Mouse (Mus musculus): ENCODE measurements around the gene Tspan9. TPM values are rescaled to one million over a fixed set of nuclear protein-coding genes. Genes with fewer than 3 reads are reported as not detected.

Tspan9 gene
- polyA plus RNA-seq, 1 experiment, result 29.8 TPM

DNA sequence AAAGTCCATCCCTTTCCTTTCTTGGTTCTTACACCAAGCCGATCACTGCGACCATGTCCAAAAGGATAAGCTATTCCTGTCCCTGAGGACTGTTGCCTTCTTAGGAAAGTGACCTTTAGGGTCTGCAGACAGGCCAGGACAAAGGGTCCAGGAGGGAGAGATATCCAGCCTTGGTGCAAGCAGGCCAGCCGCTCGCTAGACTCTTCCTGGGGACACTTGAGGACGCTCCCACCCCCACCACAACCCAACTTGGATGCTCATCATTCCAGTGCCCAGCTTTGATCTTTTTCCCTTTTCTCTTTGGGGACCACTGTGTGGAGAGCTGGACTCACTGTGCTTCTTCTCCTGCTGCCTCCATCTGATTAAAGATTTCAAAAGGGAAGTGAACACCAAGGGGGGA lies 214.7 kb downstream of the Tspan9 start:
- no peaks in the 10 kb centered on the region for H3K27me3 ChIP-seq (ENCODE audit: control insufficient read depth, insufficient read depth, low read length)
- no peak for DNase-seq (ENCODE audit: low read depth in 1 of 2, low spot score in 2 of 2)

DNA sequence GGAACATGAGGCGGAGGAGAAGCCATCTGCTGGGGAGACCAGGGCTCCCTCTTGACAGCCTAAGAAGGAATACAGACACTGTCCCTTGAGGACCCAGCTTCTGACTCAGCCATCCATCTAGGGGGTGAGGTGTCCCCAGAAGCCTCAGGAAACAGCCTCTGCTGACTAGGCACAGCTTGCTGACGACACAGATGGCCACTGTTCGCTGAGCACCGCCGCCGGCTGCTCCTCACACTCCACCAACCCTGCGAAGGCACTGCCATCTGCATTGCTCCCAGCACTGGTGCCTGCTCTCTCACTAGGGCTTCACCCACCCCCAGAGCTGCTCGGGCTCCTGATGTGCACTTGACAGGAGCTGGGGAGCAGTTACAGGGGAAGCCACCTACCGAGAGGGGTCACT lies 217.5 kb downstream of the Tspan9 start:
- TF ChIP-seq CTCF (IDR thresholded peaks at IDR 0.05; ENCODE audit: extremely low read depth, insufficient read depth, insufficient read length, insufficient replicate concordance) (no peak), POLR2A (IDR thresholded peaks at IDR 0.05; ENCODE audit: low read depth, low read length) (no peak)
- Histone ChIP-seq H3K36me3 (ENCODE audit: control insufficient read depth, insufficient read depth, low read length) (no peaks in the 10 kb centered on the region), H3K27me3 (ENCODE audit: control insufficient read depth, insufficient read depth, low read length) (no peaks in the 10 kb centered on the region), H3K4me3 (ENCODE audit: extremely low read depth, insufficient read depth, insufficient read length) (no peak overlapping the region), H3K27ac (ENCODE audit: insufficient read depth, low read length) (no peak overlapping the region), H3K4me1 (ENCODE audit: control insufficient read depth, insufficient read depth, insufficient read length) (no peaks in the 10 kb centered on the region)
- 62% methylated on average over 9 of the region's 9 CpGs for WGBS
- no peak for DNase-seq (ENCODE audit: low read depth in 1 of 2, low spot score in 2 of 2)

More for the DNA sequence above, 214.7 kb downstream of the Tspan9 start:
- WGBS, result 86% methylated on average over 5 of the region's 5 CpGs
- no peaks in the 10 kb centered on the region for H3K36me3 ChIP-seq (ENCODE audit: control insufficient read depth, insufficient read depth, low read length)
- H3K27ac ChIP-seq (ENCODE audit: insufficient read depth, low read length), result no peak overlapping the region
- H3K4me1 ChIP-seq (ENCODE audit: control insufficient read depth, insufficient read depth, insufficient read length), result no peaks in the 10 kb centered on the region
- no peak overlapping the region for H3K4me3 ChIP-seq (ENCODE audit: extremely low read depth, insufficient read depth, insufficient read length)
- TF ChIP-seq POLR2A (IDR thresholded peaks at IDR 0.05; ENCODE audit: low read depth, low read length), result no peak
- no peak for TF ChIP-seq CTCF (IDR thresholded peaks at IDR 0.05; ENCODE audit: extremely low read depth, insufficient read depth, insufficient read length, insufficient replicate concordance)

DNA sequence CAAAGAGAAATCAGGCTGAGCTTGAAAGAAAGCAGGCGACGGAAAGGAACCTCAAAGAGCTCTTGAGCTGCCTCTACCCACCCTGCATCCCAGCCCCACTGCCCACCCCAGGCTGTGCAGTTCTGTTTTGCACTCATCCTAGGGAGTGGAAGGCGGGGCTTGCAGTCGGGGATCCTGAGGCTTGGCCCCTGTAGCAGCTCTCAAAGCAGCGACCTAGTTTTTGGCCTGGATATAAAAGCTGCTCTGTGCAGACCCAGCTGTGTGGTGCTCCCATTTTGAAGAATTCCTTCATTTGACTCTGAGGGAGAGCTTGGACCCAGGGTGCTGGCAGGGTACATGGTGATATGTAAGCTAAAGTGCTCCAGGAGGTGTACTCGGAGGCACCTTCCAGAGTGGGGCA lies 218.6 kb downstream of the Tspan9 start:
- TF ChIP-seq CTCF (IDR thresholded peaks at IDR 0.05; ENCODE audit: extremely low read depth, insufficient read depth, insufficient read length, insufficient replicate concordance), result no peak
- no peak for TF ChIP-seq POLR2A (IDR thresholded peaks at IDR 0.05; ENCODE audit: low read depth, low read length)
- WGBS, result 82% methylated on average over 6 of the region's 6 CpGs
- no peak for DNase-seq (ENCODE audit: low read depth in 1 of 2, low spot score in 2 of 2)
- Histone ChIP-seq H3K36me3 (ENCODE audit: control insufficient read depth, insufficient read depth, low read length) (no peaks in the 10 kb centered on the region), H3K4me3 (ENCODE audit: extremely low read depth, insufficient read depth, insufficient read length) (no peak overlapping the region), H3K4me1 (ENCODE audit: control insufficient read depth, insufficient read depth, insufficient read length) (no peaks in the 10 kb centered on the region), H3K27me3 (ENCODE audit: control insufficient read depth, insufficient read depth, low read length) (no peaks in the 10 kb centered on the region), H3K27ac (ENCODE audit: insufficient read depth, low read length) (no peak overlapping the region)

DNA sequence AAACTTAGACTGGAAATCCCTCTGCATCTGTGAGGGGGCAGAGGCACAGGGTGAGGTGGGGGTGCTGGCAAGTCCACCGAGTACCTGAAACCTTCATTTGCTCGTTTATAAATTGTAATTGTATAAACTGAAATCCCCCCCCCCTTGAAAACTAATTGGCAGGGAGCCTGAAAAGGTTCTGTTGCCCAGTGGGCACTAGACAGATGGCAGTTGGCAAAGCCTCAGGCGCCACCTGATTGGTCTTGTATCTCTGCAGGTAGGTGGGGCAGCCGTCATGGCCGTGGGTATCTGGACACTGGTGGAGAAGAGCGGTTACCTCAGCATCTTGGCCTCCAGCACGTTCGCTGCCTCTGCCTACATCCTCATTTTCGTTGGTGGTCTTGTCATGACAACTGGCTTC lies 220.1 kb downstream of the Tspan9 start:
- 78% methylated on average over 9 of the region's 9 CpGs for WGBS
- no peak for TF ChIP-seq POLR2A (IDR thresholded peaks at IDR 0.05; ENCODE audit: low read depth, low read length)
- no peak for TF ChIP-seq CTCF (IDR thresholded peaks at IDR 0.05; ENCODE audit: extremely low read depth, insufficient read depth, insufficient read length, insufficient replicate concordance)
- no peaks in the 10 kb centered on the region for H3K36me3 ChIP-seq (ENCODE audit: control insufficient read depth, insufficient read depth, low read length)
- DNase-seq (ENCODE audit: low read depth in 1 of 2, low spot score in 2 of 2), result no peak
- no peak overlapping the region for H3K27ac ChIP-seq (ENCODE audit: insufficient read depth, low read length)
- H3K27me3 ChIP-seq (ENCODE audit: control insufficient read depth, insufficient read depth, low read length), result no peaks in the 10 kb centered on the region
- H3K4me1 ChIP-seq (ENCODE audit: control insufficient read depth, insufficient read depth, insufficient read length), result no peaks in the 10 kb centered on the region
- H3K4me3 ChIP-seq (ENCODE audit: extremely low read depth, insufficient read depth, insufficient read length), result no peak overlapping the region

DNA sequence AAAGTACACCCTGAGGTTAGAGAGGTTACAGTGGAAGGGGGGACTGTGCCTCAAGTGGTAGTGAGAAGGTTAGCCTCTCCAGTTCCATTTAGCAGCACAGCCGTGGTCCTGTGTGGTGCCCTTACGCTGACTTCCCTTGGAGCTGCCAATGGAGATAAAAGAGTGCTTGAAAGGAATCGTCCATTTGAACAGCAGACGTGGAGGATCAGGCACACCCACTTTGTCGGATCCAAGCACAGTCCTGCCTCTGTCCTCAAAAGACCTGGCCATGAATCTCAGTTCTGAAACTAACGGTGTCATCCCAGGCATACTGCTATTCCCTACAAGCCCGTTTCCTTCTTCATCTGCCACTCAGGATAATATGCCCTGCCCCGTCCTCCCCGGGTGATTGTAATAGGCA lies 221.4 kb downstream of the Tspan9 start:
- no peak for DNase-seq (ENCODE audit: low read depth in 1 of 2, low spot score in 2 of 2)
- H3K36me3 ChIP-seq (ENCODE audit: control insufficient read depth, insufficient read depth, low read length), result no peaks in the 10 kb centered on the region
- no peak overlapping the region for H3K4me3 ChIP-seq (ENCODE audit: extremely low read depth, insufficient read depth, insufficient read length)
- no peak overlapping the region for H3K27ac ChIP-seq (ENCODE audit: insufficient read depth, low read length)
- 64% methylated on average over 9 of the region's 9 CpGs for WGBS
- H3K27me3 ChIP-seq (ENCODE audit: control insufficient read depth, insufficient read depth, low read length), result no peaks in the 10 kb centered on the region
- H3K4me1 ChIP-seq (ENCODE audit: control insufficient read depth, insufficient read depth, insufficient read length), result no peaks in the 10 kb centered on the region
- TF ChIP-seq CTCF (IDR thresholded peaks at IDR 0.05; ENCODE audit: extremely low read depth, insufficient read depth, insufficient read length, insufficient replicate concordance) (no peak), POLR2A (IDR thresholded peaks at IDR 0.05; ENCODE audit: low read depth, low read length) (no peak)

DNA sequence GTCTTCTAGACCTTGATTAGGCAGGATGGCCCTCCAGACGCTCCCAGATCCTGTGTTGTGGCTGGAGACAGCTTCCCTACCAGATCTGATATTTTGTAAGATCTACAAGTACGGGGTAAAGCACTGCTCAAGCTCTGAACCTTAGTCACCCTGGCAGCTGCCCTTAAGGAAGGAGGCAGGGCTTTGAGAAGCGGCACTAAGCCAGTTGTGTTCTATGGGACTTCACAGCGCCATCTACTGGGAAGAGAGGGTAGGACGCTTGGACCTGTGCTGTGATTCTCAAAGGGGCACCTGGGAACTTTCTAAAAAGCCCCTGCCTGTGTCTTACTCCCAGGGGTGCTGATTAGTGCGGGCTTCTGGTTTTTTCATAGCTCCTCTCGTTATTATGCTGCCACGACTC lies 222.7 kb downstream of the Tspan9 start:
- no peak overlapping the region for H3K27ac ChIP-seq (ENCODE audit: insufficient read depth, low read length)
- peak in 1 of 2 experiments; percentile 9 for DNase-seq (ENCODE audit: low read depth in 1 of 2, low spot score in 2 of 2)
- H3K36me3 ChIP-seq (ENCODE audit: control insufficient read depth, insufficient read depth, low read length), result no peaks in the 10 kb centered on the region
- H3K4me1 ChIP-seq (ENCODE audit: control insufficient read depth, insufficient read depth, insufficient read length), result no peaks in the 10 kb centered on the region
- TF ChIP-seq CTCF (IDR thresholded peaks at IDR 0.05; ENCODE audit: extremely low read depth, insufficient read depth, insufficient read length, insufficient replicate concordance) (peak; percentile 31; the same call in 1 of the 2 replicates), POLR2A (IDR thresholded peaks at IDR 0.05; ENCODE audit: low read depth, low read length) (no peak)
- H3K27me3 ChIP-seq (ENCODE audit: control insufficient read depth, insufficient read depth, low read length), result no peaks in the 10 kb centered on the region
- WGBS, result 9% methylated on average over 8 of the region's 8 CpGs
- H3K4me3 ChIP-seq (ENCODE audit: extremely low read depth, insufficient read depth, insufficient read length), result no peak overlapping the region

DNA sequence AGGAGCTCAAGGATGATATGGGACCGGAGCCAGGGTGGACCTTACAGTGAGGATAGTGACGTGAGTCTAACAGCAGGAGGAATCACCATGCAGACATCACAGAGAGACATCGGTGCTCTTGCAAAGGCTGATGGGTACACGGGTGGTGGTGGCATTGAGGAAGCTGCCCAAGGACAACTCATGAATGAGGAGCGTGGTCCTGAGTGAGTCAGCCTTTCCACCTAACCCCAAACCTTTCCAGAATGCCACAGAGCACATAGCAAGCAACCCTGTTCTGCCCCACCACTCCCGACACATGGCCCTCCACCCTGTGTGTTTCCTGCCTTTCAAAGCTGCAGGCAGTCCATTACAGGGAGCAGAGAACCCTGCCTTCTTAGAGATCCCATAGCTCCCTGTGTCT lies 223.9 kb downstream of the Tspan9 start:
- DNase-seq (ENCODE audit: low read depth in 1 of 2, low spot score in 2 of 2), result no peak
- Histone ChIP-seq H3K4me3 (ENCODE audit: extremely low read depth, insufficient read depth, insufficient read length) (no peak overlapping the region), H3K27ac (ENCODE audit: insufficient read depth, low read length) (no peak overlapping the region), H3K36me3 (ENCODE audit: control insufficient read depth, insufficient read depth, low read length) (no peaks in the 10 kb centered on the region), H3K27me3 (ENCODE audit: control insufficient read depth, insufficient read depth, low read length) (no peaks in the 10 kb centered on the region), H3K4me1 (ENCODE audit: control insufficient read depth, insufficient read depth, insufficient read length) (no peaks in the 10 kb centered on the region)
- TF ChIP-seq POLR2A (IDR thresholded peaks at IDR 0.05; ENCODE audit: low read depth, low read length) (no peak), CTCF (IDR thresholded peaks at IDR 0.05; ENCODE audit: extremely low read depth, insufficient read depth, insufficient read length, insufficient replicate concordance) (no peak)
- WGBS, result 54% methylated on average over 6 of the region's 6 CpGs
